In the genomic region with DNA sequence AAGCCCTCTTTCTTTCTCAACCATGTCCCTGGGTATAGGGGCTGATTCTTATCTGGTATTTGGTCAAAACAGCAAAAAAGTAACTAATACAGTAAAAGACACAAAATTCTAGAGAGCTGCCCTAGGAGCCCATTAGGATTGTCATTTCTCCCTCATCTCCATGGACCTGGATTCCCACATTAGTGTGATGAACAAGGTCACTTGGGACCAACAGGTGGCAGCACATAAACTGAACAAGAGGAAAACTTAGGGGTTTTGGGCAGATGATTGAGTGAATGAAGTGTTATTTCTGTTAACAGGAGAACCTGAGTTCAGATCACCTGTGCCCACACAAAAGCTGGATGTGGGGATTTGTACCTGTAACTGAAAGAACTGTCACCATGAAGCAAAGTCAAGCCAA, we compare ENCODE assay signal across 13 mouse cellular contexts.
A peak's percentile ranks its signal among the peaks of the same experiment; 100 is the strongest.
DNase-seq lines count a peak whose midpoint lies in the region; ATAC-seq and TF ChIP-seq lines count a peak whose summit lies in the region.
"Had no signal": no experiment of that assay in that cellular context is flagged by ENCODE, and none has a peak within 500 bp of the region (broad histone marks: within the 10 kb centered on the region; RNA-seq: fewer than 3 reads in every experiment).

No protein-coding gene starts in this region.

- no peaks in the 10 kb centered on the region for H3K27me3 ChIP-seq in kidney, embryonic 16.5 days (ENCODE audit: insufficient read depth, low read length)
- H3K27me3 ChIP-seq in CH12.LX (replicated peaks): no peaks in the 10 kb centered on the region

- H3K36me3 ChIP-seq in kidney, embryonic 16.5 days (ENCODE audit: insufficient read depth, low read length): no peaks in the 10 kb centered on the region
- no peaks in the 10 kb centered on the region for H3K36me3 ChIP-seq in CH12.LX (replicated peaks in 1 of 2; ENCODE audit: control insufficient read depth in 1 of 2, insufficient read depth in 1 of 2, low read length in 1 of 2)
- H3K36me3 ChIP-seq: forebrain, embryonic 10.5 days had no signal

- no peak overlapping the region for H3K9ac ChIP-seq in kidney, embryonic 16.5 days (replicated peaks; ENCODE audit: low read length)
- H3K9ac ChIP-seq in CH12.LX (ENCODE audit: insufficient read depth, low read depth): no peak overlapping the region

- no peak overlapping the region for H3K27ac ChIP-seq in kidney, embryonic 16.5 days (ENCODE audit: low read length)
- H3K27ac ChIP-seq in CH12.LX (ENCODE audit: insufficient read depth, low read depth): no peak overlapping the region
- H3K27ac ChIP-seq: forebrain, embryonic 10.5 days had no signal

- no peaks in the 10 kb centered on the region for H3K9me3 ChIP-seq in kidney, embryonic 16.5 days (ENCODE audit: low read length)
- H3K9me3 ChIP-seq in CH12.LX (replicated peaks; ENCODE audit: low read length): no peaks in the 10 kb centered on the region
- H3K9me3 ChIP-seq: forebrain, embryonic 10.5 days had no signal

- dilution Hi-C loops in CH12.LX (cut with MboI; ENCODE audit: extremely low pct_ligation_motif_present, extremely low pct_unique_long_range_greater_than_20kb, low sequenced_read_pairs): no loop called here

- no peaks in the 10 kb centered on the region for H3K4me1 ChIP-seq in kidney, embryonic 16.5 days (ENCODE audit: insufficient read depth, low read length)
- no peaks in the 10 kb centered on the region for H3K4me1 ChIP-seq in CH12.LX (ENCODE audit: control insufficient read depth in 1 of 2, insufficient read depth in 2 of 2)
- H3K4me1 ChIP-seq: forebrain, embryonic 10.5 days had no signal

- peak; percentile 51 for DNase-seq in CD4-positive, CD25-positive, alpha-beta regulatory T cell, adult 2 months (ENCODE audit: low read depth, low spot score)
- DNase-seq in kidney, postnatal 10 days: peak; percentile 34
- DNase-seq in CH12.LX (ENCODE audit: extremely low read depth): no peak
- peak; percentile 11 to 22 for DNase-seq in kidney, postnatal 4 days
- no peak for DNase-seq in B cell, adult 2 months
- no peak for DNase-seq in cerebellum, postnatal 14 days
- DNase-seq: gastrocnemius, postnatal 14 days; heart, postnatal 10 days; right cerebral cortex, postnatal 4 days had no signal

- peak in 1 of 2 experiments; percentile 46; a peak in 2 of 4 replicates for TF ChIP-seq CTCF in CH12.LX (conservative IDR thresholded peaks at IDR 0.05 in 1 of 2, IDR thresholded peaks at IDR 0.05 in 1 of 2; ENCODE audit: low read depth in 2 of 2, low read length in 2 of 2)

- H3K4me3 ChIP-seq in kidney, embryonic 16.5 days (ENCODE audit: low read length): no peak overlapping the region
- no peak overlapping the region for H3K4me3 ChIP-seq in CH12.LX (replicated peaks in 1 of 3; ENCODE audit: low read depth in 2 of 3, low read length in 2 of 3, poor library complexity in 1 of 3)
- H3K4me3 ChIP-seq: forebrain, embryonic 10.5 days; myocyte had no signal

- no peak overlapping the region for H3K4me2 ChIP-seq in kidney, embryonic 16.5 days (replicated peaks; ENCODE audit: low read depth, low read length)
- no peak overlapping the region for H3K4me2 ChIP-seq in CH12.LX (ENCODE audit: insufficient read depth, low read depth, poor library complexity, severe bottlenecking)

- peak; percentile 40 for TF ChIP-seq RAD21 in CH12.LX (IDR thresholded peaks at IDR 0.05; ENCODE audit: low read depth, low read length)

- no peak for ATAC-seq in CD4-positive, CD25-positive, alpha-beta regulatory T cell, adult 4 months
- ATAC-seq in kidney, embryonic 16.5 days (ENCODE audit: low FRiP score, low TSS enrichment): no peak

- in situ Hi-C loops in CH12.LX (cut with MboI; ENCODE audit: low pct_ligation_motif_present, low pct_unique_long_range_greater_than_20kb, low sequenced_read_pairs): no loop called here

- no peak for TF ChIP-seq EP300 in CH12.LX (IDR thresholded peaks at IDR 0.05; ENCODE audit: low read length)

- no peaks in the 10 kb centered on the region for H3K79me2 ChIP-seq in CH12.LX (replicated peaks; ENCODE audit: control insufficient read depth, extremely low read depth, insufficient read depth, poor library complexity, severe bottlenecking)

- TF ChIP-seq POLR2A in CH12.LX (IDR thresholded peaks at IDR 0.05; ENCODE audit: low read depth, low read length): no peak

TF ChIP-seq in CH12.LX, 34 proteins besides CTCF, POLR2A, EP300 and RAD21:
- TF ChIP-seq TBP (conservative IDR thresholded peaks at IDR 0.05; ENCODE audit: low read depth, low read length): no peak
- peak; percentile 48 for TF ChIP-seq SMC3 (IDR thresholded peaks at IDR 0.05; ENCODE audit: low read depth, low read length)

Comparison
In these comparisons a context has a peak if more than half of its experiments do, and no peak if none do; other contexts are left out.
1. DNase-seq: peak in CD4-positive, CD25-positive, alpha-beta regulatory T cell, adult 2 months (single experiment), kidney, postnatal 10 days (single experiment) and kidney, postnatal 4 days (2 of 2); none in CH12.LX (single experiment), B cell, adult 2 months (0 of 2) and cerebellum, postnatal 14 days (0 of 2).